Mouse (Mus musculus): ENCODE results near the gene Olfr954.

Olfr954 gene

GRCm38 (mm10) chr9:39456401-39456800 is at the start of gene Olfr954:
Gene Olfr954, plus strand, starts transcription at chr9:39456701.
- no peak for DNase-seq (ENCODE audit: low spot score)

- no peak for DNase-seq (ENCODE audit: low spot score)
Measured at GRCm38 (mm10) chr9:39427048-39427447, 29.5 kb upstream of the Olfr954 start, which contains the start of gene Olfr952. Gene Olfr952, minus strand, starts transcription at chr9:39427148.

GRCm38 (mm10) chr9:39471844-39472243 is 15.3 kb downstream of the Olfr954 start, which contains the start of gene Olfr955:
Gene Olfr955, minus strand, starts transcription at chr9:39471944.
- DNase-seq (ENCODE audit: low spot score), result no peak

GRCm38 (mm10) chr9:39493895-39494294 is 37.4 kb downstream of the Olfr954 start, which contains the start of gene Olfr44:
Gene Olfr44, minus strand, starts transcription at chr9:39493995.
- DNase-seq (ENCODE audit: low spot score), result no peak

- peak; percentile 31 for DNase-seq (ENCODE audit: low spot score)
Measured at GRCm38 (mm10) chr9:39508998-39509397, 52.5 kb downstream of the Olfr954 start.

- no peak for DNase-seq (ENCODE audit: low spot score)
Measured at GRCm38 (mm10) chr9:39509412-39509811, 52.9 kb downstream of the Olfr954 start.
